Mouse (Mus musculus) liver, postnatal 0 days (tissue): Measurements from ENCODE around the gene Gstm2.

ENCODE experiments used
- CTCF ChIP-seq: sonication (generic); IDR thresholded peaks from 2 replicates; pipeline ENCODE4 v1.5.1; 2016; ENCODE audit warnings: antibody characterized with exemption, low read depth
- EP300 ChIP-seq: IDR thresholded peaks from 2 replicates; pipeline ENCODE4 v1.6.1; 2016; ENCODE audit warnings: antibody characterized with exemption, low read depth, mild to moderate bottlenecking

GRCm38 (mm10) chr3:107932128-107932527, 54.1 kb downstream of the Gstm2 start:
- no peak for TF ChIP-seq CTCF
- no peak for TF ChIP-seq EP300
